Mouse (Mus musculus): ENCODE results near the gene Myh15.
A peak's percentile ranks its signal among the peaks of the same experiment; 100 is the strongest.
"Not testable (repeated sequence)": the region's sequence is repeated elsewhere in the genome, so short reads cannot be mapped to it uniquely, and the experiment has no call there.

Gene Myh15

GRCm38 (mm10) chr16:49057186-49057585, at the start of gene Myh15:
Myh15 (plus strand) TSS chr16:49057486.
- DNase-seq (ENCODE audit: low spot score), result no peak

- no peak for DNase-seq (ENCODE audit: low spot score)
These were observed 40.5 kb upstream of the Myh15 start for GRCm38 (mm10) chr16:49016620-49017332.

DNA sequence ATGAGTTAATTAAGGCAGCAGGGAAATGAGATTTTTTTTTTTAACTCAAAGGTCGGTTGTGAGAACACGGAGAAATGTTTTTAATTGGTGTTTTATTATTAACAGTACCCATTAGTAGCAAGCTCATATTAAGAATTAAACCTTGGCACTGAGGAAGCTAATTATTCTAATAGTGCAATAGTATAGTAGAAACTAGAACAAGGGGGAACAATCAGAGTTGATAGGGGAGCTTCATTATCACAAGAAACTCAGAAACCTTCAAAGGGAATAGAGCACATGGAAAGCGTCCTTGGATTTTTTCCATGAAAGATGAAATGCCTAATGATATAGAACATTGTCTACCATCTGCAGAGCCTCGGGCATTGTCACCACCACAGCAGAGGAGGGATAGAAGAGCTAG, 21.4 kb upstream of the Myh15 start:
- no peak for DNase-seq (ENCODE audit: low spot score)

DNA sequence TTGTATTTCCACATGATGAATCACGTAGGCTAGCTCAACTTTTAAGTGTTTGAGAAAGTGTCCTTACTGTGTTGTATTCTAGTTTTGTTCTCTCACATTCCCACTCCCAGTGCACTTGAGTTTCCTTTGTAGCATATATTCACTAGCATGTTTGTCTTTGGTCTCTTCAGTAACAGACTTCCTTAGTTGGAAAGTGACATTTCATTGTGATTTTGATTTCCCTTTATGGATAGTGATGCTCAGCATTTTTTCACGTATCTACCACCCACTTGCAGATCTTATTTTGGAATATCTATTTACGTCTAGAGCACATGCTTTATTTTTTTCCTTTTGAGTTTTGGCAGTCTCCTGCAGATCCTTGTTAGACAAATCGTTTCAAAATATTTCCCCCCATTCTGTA, 19.5 kb upstream of the Myh15 start:
- DNase-seq (ENCODE audit: low spot score), result no peak

DNA sequence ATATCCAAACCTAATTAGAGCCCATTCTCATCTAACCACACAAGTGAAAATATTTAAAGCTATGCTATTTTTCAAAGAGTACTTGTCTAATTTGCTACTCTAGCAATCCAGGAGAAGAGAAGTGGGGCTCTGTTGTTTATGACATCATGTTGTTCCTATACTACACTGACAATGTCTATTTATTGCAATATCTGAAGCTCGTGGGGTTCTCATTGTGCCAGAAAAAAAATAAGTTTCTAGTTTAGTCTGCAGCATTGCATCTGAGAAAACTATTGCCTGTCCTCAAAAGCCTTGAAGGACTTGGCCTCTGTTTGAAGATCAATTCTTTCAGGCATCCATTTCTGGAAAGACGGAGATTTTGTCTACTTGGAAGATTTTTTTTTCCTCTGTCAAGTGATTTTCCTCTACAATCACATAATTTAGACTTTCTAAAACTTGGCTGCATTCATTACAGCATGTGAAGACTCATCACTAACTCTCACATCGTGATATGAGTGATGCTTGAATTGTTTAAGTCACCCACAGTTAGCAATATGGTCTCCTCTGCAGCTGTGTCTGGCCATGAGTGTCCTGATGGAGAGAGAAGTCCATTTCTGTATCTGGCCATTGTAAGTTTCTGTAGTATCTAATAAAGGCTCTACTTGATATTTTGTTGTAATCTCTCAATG, 16.6 kb upstream of the Myh15 start:
- DNase-seq (ENCODE audit: low spot score), result no peak

DNA sequence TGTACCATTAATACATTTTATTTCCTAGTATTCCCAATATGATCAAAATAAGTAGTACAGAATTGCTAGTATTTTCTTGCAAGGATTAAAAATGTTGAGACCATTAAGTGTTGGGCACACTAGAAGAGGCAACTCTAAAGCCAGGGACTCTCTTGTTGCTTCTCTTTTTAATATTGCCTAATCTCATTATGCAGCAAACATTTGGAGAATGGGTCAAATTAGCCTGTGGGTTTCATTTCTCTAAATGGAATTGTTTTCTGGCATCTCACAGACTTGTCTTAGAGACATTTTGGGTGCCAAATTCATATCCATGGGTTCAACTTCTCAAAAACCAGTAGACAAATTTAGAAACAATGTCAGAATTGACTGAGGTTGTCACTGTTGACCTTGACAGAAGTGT, 8.1 kb upstream of the Myh15 start:
- DNase-seq (ENCODE audit: low spot score), result no peak

- no peak for DNase-seq (ENCODE audit: low spot score)
These were observed 12.1 kb downstream of the Myh15 start for GRCm38 (mm10) chr16:49069256-49069963.

- DNase-seq (ENCODE audit: low spot score), result no peak
These were observed 14.0 kb downstream of the Myh15 start for GRCm38 (mm10) chr16:49071316-49071715.

- no peak for DNase-seq (ENCODE audit: low spot score)
These were observed 70.7 kb downstream of the Myh15 start for GRCm38 (mm10) chr16:49128015-49128414.

GRCm38 (mm10) chr16:49156193-49156592, 98.9 kb downstream of the Myh15 start:
- DNase-seq (ENCODE audit: low spot score), result no peak

DNA sequence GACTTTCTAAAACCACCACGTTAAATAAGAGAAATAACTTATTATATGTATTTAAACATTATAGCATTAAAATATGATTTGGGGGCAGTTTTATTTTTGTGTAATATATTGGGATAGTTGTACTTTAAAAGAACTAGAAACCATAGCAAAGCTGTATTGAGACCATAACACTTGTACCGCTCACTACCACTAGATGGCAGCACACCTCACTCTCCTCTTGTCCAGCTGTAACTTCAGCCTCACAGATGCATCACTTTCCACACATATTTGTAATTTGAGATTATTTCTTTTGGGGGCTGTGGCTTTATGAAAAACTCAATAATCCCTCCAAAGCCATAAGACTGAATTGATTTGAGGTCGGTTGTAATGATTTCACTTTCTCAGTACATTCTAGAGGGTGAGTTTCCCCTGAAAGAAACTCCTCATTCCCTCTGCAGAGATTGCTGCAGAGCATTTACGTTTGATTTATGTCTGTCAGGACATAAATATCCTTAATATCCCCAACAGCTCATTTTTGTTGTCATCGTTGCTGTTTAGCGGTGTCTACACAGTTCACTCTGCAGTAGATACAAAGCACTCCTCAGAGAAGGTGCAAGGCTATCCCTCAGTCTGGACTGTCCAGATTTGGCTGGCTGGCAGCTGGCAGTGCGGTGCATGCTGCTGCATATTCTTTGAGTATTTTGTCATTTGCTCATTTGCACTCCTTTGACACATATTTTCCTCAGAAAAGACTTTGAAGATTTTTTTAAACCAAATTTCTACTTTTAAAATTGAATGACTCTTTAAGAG, 107.3 kb downstream of the Myh15 start:
- DNase-seq (ENCODE audit: low spot score), result peak; percentile 84

- DNase-seq (ENCODE audit: low spot score), result no peak
These were observed 108.4 kb downstream of the Myh15 start for GRCm38 (mm10) chr16:49165728-49166127.

- no peak for DNase-seq (ENCODE audit: low spot score)
These were observed 110.0 kb downstream of the Myh15 start for GRCm38 (mm10) chr16:49167325-49167724.

DNA sequence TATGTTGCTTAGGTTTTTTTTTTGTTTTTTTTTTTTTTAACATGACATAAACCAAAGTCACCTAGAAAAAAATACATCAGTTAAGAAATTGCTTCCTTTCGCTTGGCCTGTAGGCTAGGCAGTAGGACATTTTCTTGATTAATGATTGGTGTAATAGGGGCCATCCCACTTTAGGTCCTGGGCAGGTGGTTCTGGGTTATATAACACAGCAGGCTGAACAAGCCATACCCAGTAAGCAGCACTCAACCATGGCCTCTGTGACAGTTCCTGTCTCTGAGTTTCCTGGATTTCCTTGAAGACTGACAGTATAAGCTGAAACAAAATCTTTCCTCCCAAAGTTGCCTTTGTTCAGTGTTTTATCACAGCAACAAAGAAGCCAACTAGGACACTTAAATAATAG, 117.8 kb downstream of the Myh15 start:
- no peak for DNase-seq (ENCODE audit: low spot score)

- DNase-seq (ENCODE audit: low spot score), result no peak
These were observed 118.6 kb downstream of the Myh15 start for GRCm38 (mm10) chr16:49175729-49176395.

DNA sequence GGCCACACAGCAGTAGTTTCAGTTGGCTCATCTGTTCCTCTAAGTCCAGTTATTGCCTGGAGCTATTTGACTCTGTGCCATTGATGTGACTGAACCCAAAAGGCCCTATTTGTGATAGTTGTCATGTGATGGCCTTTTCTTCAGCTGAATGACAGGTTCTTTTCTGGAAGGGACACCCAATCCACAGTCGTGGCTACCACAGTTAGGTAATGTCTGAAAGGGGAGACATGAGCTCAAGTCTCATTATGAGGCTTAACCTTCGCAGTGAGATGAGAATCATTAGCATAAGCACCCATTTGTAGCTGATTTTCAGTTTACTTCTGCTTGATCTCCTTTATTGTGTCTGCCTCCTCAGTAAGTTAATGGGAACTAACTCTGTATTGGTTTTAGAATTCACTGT, 136.2 kb downstream of the Myh15 start:
- DNase-seq (ENCODE audit: low spot score), result no peak

- no peak for DNase-seq (ENCODE audit: low spot score)
These were observed 136.7 kb downstream of the Myh15 start for GRCm38 (mm10) chr16:49193986-49194385.

DNA sequence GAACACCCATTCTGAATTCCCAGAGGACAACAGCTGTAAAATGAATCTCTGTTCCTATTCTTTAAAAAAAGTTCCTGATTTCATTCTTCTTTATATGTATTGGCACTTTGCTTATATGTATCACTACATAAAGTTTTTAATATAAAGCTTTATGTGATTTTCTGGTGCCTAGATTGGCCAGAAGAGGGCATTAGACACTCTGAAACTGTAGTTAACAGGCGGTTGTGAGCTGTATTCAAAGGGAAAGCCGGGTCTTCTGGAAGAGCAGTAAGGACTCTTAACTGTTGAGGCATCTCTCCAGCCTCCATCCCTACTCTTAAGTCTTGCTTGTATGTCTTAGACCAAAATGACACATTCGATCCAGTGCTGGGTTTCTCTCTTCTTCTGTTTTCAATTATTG, 139.0 kb downstream of the Myh15 start:
- DNase-seq (ENCODE audit: low spot score), result no peak

- DNase-seq (ENCODE audit: low spot score), result no peak
These were observed 140.7 kb downstream of the Myh15 start for GRCm38 (mm10) chr16:49197951-49198350.

- no peak for DNase-seq (ENCODE audit: low spot score)
These were observed 166.4 kb downstream of the Myh15 start for GRCm38 (mm10) chr16:49223733-49224132.

- DNase-seq (ENCODE audit: low spot score), result not testable (repeated sequence)
These were observed 186.2 kb downstream of the Myh15 start for GRCm38 (mm10) chr16:49243517-49243916.
